Mouse (Mus musculus) G1E (cell line): Measurements from ENCODE around the gene Bicral. TPM values are rescaled to one million over a fixed set of nuclear protein-coding genes. Genes with fewer than 3 reads are reported as not detected.

Experiments
- ATAC-seq: 2 replicates; pipeline ENCODE4 v1.8.0; 2016; ENCODE audit warnings: mild to moderate bottlenecking; ENCODE audit not compliant: insufficient number of reproducible peaks, poor library complexity, low FRiP score, severe bottlenecking; ENCODE audit errors: extremely low read depth
- DNase-seq: peaks from one replicate; pipeline ENCODE4 v3.0.0; 2012; ENCODE audit warnings: low spot score
- H3K27me3 ChIP-seq: 2 replicates; pipeline ENCODE4 v1.6.1; 2012; ENCODE audit warnings: mild to moderate bottlenecking, low read length, inconsistent platforms; ENCODE audit not compliant: insufficient read depth
- H3K36me3 ChIP-seq: replicated peaks from 2 replicates; pipeline ENCODE3; 2012; ENCODE audit warnings: mild to moderate bottlenecking, inconsistent platforms
- H3K4me1 ChIP-seq: 2 replicates; pipeline ENCODE4 v1.6.1; 2012; ENCODE audit warnings: low read depth, low read length, inconsistent platforms, mixed read lengths; ENCODE audit not compliant: insufficient read depth
- H3K4me3 ChIP-seq: 2 replicates; pipeline ENCODE4 v1.5.1; 2012; ENCODE audit warnings: low read depth, mild to moderate bottlenecking, inconsistent platforms, low read length, moderate library complexity, mixed read lengths
- H3K9me3 ChIP-seq: replicated peaks from 2 replicates; pipeline ENCODE4 v1.6.1; 2012; ENCODE audit warnings: inconsistent platforms
- CTCF ChIP-seq: IDR thresholded peaks from 2 replicates; pipeline ENCODE4 v1.5.1; 2012; ENCODE audit warnings: low read depth, low read length, inconsistent platforms, mixed read lengths
- GATA1 ChIP-seq: IDR thresholded peaks from 2 replicates; pipeline ENCODE4 v1.6.1; 2012; ENCODE audit warnings: borderline replicate concordance, low read length, inconsistent platforms, mixed read lengths
- GATA2 ChIP-seq: IDR thresholded peaks from 2 replicates; pipeline ENCODE4 v1.6.1; 2012; ENCODE audit warnings: low read depth, low read length, inconsistent platforms, borderline replicate concordance
- POLR2AphosphoS5 ChIP-seq: IDR thresholded peaks from 2 replicates; pipeline ENCODE4 v1.6.1; 2012; ENCODE audit warnings: low read depth, low read length, inconsistent platforms; ENCODE audit not compliant: insufficient replicate concordance
- TAL1 ChIP-seq: conservative IDR thresholded peaks from 2 replicates; pipeline ENCODE4 v1.6.1; 2012; ENCODE audit warnings: low read depth, low read length, inconsistent platforms, mixed read lengths
- polyA plus RNA-seq: library from polyadenylated mRNA; stranded (reverse); fragments of >175 nt; gene quantifications from 2 replicates; pipeline ENCODE4 v1.2.3, GENCODE M21; 2012
- total RNA-seq, 2 experiments: library from RNA; stranded (forward) in 1 of 2; stranded (reverse) in 1 of 2; fragments of 200-1000 nt in 1 of 2; fragments of >200 nt in 1 of 2; fragmentation: Nextera tagmentation in 1 of 2; gene quantifications; 2 replicates each; pipeline ENCODE4 v1.2.3; 2014 to 2017

Gene Bicral
- total and polyA plus RNA-seq, 3 experiments, result 12.9 to 34.4 (median 13.4) TPM

GRCm38 (mm10) chr17:46885218-46885909, 27.1 kb upstream of the Bicral start:
- H3K36me3 ChIP-seq, result peaks cover 26% of the 10 kb centered on the region
- TF ChIP-seq TAL1 (no peak), GATA1 (no peak), CTCF (no peak), POLR2AphosphoS5 (no peak), GATA2 (no peak)
- no peak for DNase-seq
- no peaks in the 10 kb centered on the region for H3K27me3 ChIP-seq
- H3K4me3 ChIP-seq, result peak overlapping the region; percentile 57; the same call in 1 of the 2 replicates
- no peak for ATAC-seq
- no peaks in the 10 kb centered on the region for H3K9me3 ChIP-seq
- peaks cover 85% of the 10 kb centered on the region for H3K4me1 ChIP-seq

- H3K4me1 ChIP-seq, result peaks cover 89% of the 10 kb centered on the region
- TF ChIP-seq GATA2 (no peak), CTCF (no peak), POLR2AphosphoS5 (no peak), GATA1 (no peak), TAL1 (no peak)
- DNase-seq, result no peak
Measured at GRCm38 (mm10) chr17:46884766-46885165, 26.5 kb upstream of the Bicral start.

GRCm38 (mm10) chr17:46883107-46883506, 24.8 kb upstream of the Bicral start:
- DNase-seq (no peak), ATAC-seq (no peak)
- Histone ChIP-seq H3K27me3 (no peaks in the 10 kb centered on the region), H3K4me3 (no peak overlapping the region), H3K9me3 (no peaks in the 10 kb centered on the region), H3K4me1 (peaks cover 78% of the 10 kb centered on the region), H3K36me3 (peaks cover 31% of the 10 kb centered on the region)
- no peak for TF ChIP-seq GATA2
- TF ChIP-seq POLR2AphosphoS5, result no peak
- TF ChIP-seq TAL1, result no peak
- TF ChIP-seq GATA1, result no peak
- no peak for TF ChIP-seq CTCF

More at GRCm38 (mm10) chr17:46884766-46885165, 26.5 kb upstream of the Bicral start:
- no peaks in the 10 kb centered on the region for H3K9me3 ChIP-seq
- H3K36me3 ChIP-seq, result peaks cover 26% of the 10 kb centered on the region
- H3K27me3 ChIP-seq, result no peaks in the 10 kb centered on the region
- no peak overlapping the region for H3K4me3 ChIP-seq
- no peak for ATAC-seq

GRCm38 (mm10) chr17:46881728-46882127, 23.4 kb upstream of the Bicral start:
- Histone ChIP-seq H3K27me3 (no peaks in the 10 kb centered on the region), H3K4me3 (no peak overlapping the region), H3K4me1 (peaks cover 65% of the 10 kb centered on the region), H3K36me3 (peaks cover 34% of the 10 kb centered on the region), H3K9me3 (no peaks in the 10 kb centered on the region)
- TF ChIP-seq CTCF, result no peak
- no peak for TF ChIP-seq TAL1
- ATAC-seq (no peak), DNase-seq (no peak)

- no peak for ATAC-seq
- TF ChIP-seq GATA1 (no peak), CTCF (no peak), TAL1 (no peak), GATA2 (no peak), POLR2AphosphoS5 (no peak)
- Histone ChIP-seq H3K4me1 (peaks cover 51% of the 10 kb centered on the region), H3K9me3 (no peaks in the 10 kb centered on the region), H3K27me3 (no peaks in the 10 kb centered on the region), H3K4me3 (no peak overlapping the region), H3K36me3 (peaks cover 36% of the 10 kb centered on the region)
- no peak for DNase-seq
Measured at GRCm38 (mm10) chr17:46880322-46880721, 22.0 kb upstream of the Bicral start.

- Histone ChIP-seq H3K9me3 (no peaks in the 10 kb centered on the region), H3K4me1 (peaks cover 47% of the 10 kb centered on the region), H3K4me3 (no peak overlapping the region), H3K36me3 (peaks cover 36% of the 10 kb centered on the region), H3K27me3 (no peaks in the 10 kb centered on the region)
- no peak for DNase-seq
- ATAC-seq, result no peak
- TF ChIP-seq POLR2AphosphoS5 (no peak), TAL1 (no peak), GATA2 (no peak), CTCF (no peak)
Measured at GRCm38 (mm10) chr17:46879841-46880311, 21.6 kb upstream of the Bicral start.
